Mouse (Mus musculus) cortical plate, adult 2 months (tissue): ENCODE results near the gene Pappa.

Source experiments
- CTCF ChIP-seq: fragments of 200-500 bp; IDR thresholded peaks from 2 replicates; pipeline ENCODE4 v1.5.1; 2011; ENCODE audit warnings: mild to moderate bottlenecking, control low read depth, low read length; ENCODE audit not compliant: insufficient read depth; ENCODE audit errors: extremely low read depth
- POLR2A ChIP-seq: fragments of 200-500 bp; IDR thresholded peaks from 2 replicates; pipeline ENCODE4 v1.6.1; 2011; ENCODE audit warnings: mild to moderate bottlenecking, low read length, control low read depth; ENCODE audit not compliant: insufficient read depth; ENCODE audit errors: extremely low read depth

DNA sequence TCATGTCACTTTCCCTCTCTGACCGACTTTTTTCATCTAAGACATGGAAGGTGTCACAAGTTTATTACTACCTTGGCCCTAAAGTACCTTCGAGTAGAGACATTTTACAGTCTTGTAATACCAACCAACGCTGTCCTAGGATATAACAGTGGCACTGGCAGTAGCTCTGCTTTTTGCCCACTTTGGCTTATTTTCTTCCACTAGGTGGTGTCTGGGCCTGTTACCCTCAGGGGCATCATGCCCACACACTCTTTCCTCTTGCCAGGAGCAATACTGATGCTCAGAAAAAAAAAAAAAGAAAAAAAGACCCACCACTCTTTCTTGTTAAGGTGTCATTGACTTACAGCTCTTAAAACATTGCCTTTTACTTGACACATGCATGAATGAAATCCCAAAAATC, 8.7 kb downstream of the Pappa start:
- TF ChIP-seq CTCF (no peak), POLR2A (no peak)
